Mouse (Mus musculus): ENCODE data around the gene Lyrm1. TPM values are rescaled to one million over a fixed set of nuclear protein-coding genes. Genes with fewer than 3 reads are reported as not detected.

Lyrm1 gene
- total and polyA plus RNA-seq, 3 experiments = 4.6 to 10.9 (median 7.9) TPM

GRCm38 (mm10) chr7:119969320-119969719, 73.7 kb downstream of the Lyrm1 start:
- dilution Hi-C loops (cut with MboI; ENCODE audit: extremely low pct_ligation_motif_present, extremely low pct_unique_long_range_greater_than_20kb, low sequenced_read_pairs) (no loop called here), in situ Hi-C loops (cut with MboI; ENCODE audit: low pct_ligation_motif_present, low pct_unique_long_range_greater_than_20kb, low sequenced_read_pairs) (no loop called here)
- TF ChIP-seq SIN3A (IDR thresholded peaks at IDR 0.05; ENCODE audit: low read length) (no peak), HCFC1 (IDR thresholded peaks at IDR 0.05; ENCODE audit: low read depth, low read length) (no peak), RAD21 (IDR thresholded peaks at IDR 0.05; ENCODE audit: low read depth, low read length) (no peak), TBP (conservative IDR thresholded peaks at IDR 0.05; ENCODE audit: low read depth, low read length) (no peak)
- no peaks in the 10 kb centered on the region for H3K79me2 ChIP-seq (replicated peaks; ENCODE audit: control insufficient read depth, extremely low read depth, insufficient read depth, poor library complexity, severe bottlenecking)
- no peaks in the 10 kb centered on the region; a peak in 1 of 4 replicates for H3K4me1 ChIP-seq (ENCODE audit: control insufficient read depth in 1 of 2, insufficient read depth in 2 of 2)
- no peak overlapping the region for H3K4me2 ChIP-seq (ENCODE audit: insufficient read depth, low read depth, poor library complexity, severe bottlenecking)
- no peak overlapping the region for H3K9ac ChIP-seq (ENCODE audit: insufficient read depth, low read depth)
- no peaks in the 10 kb centered on the region for H3K9me3 ChIP-seq (replicated peaks; ENCODE audit: low read length)
- DNase-seq (ENCODE audit: extremely low read depth) = no peak
- H3K4me3 ChIP-seq (replicated peaks in 1 of 3; ENCODE audit: low read depth in 2 of 3, low read length in 2 of 3, poor library complexity in 1 of 3) = no peak overlapping the region
- no peaks in the 10 kb centered on the region for H3K36me3 ChIP-seq (replicated peaks in 1 of 2; ENCODE audit: control insufficient read depth in 1 of 2, insufficient read depth in 1 of 2, low read length in 1 of 2)
- no peaks in the 10 kb centered on the region for H3K27me3 ChIP-seq (replicated peaks)
- H3K27ac ChIP-seq (ENCODE audit: insufficient read depth, low read depth) = no peak overlapping the region

- Histone ChIP-seq H3K27me3 (replicated peaks) (no peaks in the 10 kb centered on the region), H3K4me3 (replicated peaks in 1 of 3; ENCODE audit: low read depth in 2 of 3, low read length in 2 of 3, poor library complexity in 1 of 3) (no peak overlapping the region), H3K9ac (ENCODE audit: insufficient read depth, low read depth) (no peak overlapping the region), H3K27ac (ENCODE audit: insufficient read depth, low read depth) (no peak overlapping the region), H3K9me3 (replicated peaks; ENCODE audit: low read length) (no peaks in the 10 kb centered on the region), H3K4me1 (ENCODE audit: control insufficient read depth in 1 of 2, insufficient read depth in 2 of 2) (peaks cover 5 to 6% of the 10 kb centered on the region in 2 experiments; a peak in 3 of 4 replicates), H3K4me2 (ENCODE audit: insufficient read depth, low read depth, poor library complexity, severe bottlenecking) (no peak overlapping the region), H3K36me3 (replicated peaks in 1 of 2; ENCODE audit: control insufficient read depth in 1 of 2, insufficient read depth in 1 of 2, low read length in 1 of 2) (no peaks in the 10 kb centered on the region), H3K79me2 (replicated peaks; ENCODE audit: control insufficient read depth, extremely low read depth, insufficient read depth, poor library complexity, severe bottlenecking) (no peaks in the 10 kb centered on the region)
- no peak for DNase-seq (ENCODE audit: extremely low read depth)
- TF ChIP-seq MEF2A (IDR thresholded peaks at IDR 0.05; ENCODE audit: borderline replicate concordance, low read depth, low read length) = no peak
- no peak for TF ChIP-seq JUN (IDR thresholded peaks at IDR 0.05; ENCODE audit: insufficient read depth, low read depth, low read length)
- TF ChIP-seq PAX5 (IDR thresholded peaks at IDR 0.05; ENCODE audit: low read length) = no peak
- TF ChIP-seq CHD2 (IDR thresholded peaks at IDR 0.05; ENCODE audit: low read length) = no peak
- no peak for TF ChIP-seq GABPA (IDR thresholded peaks at IDR 0.05; ENCODE audit: insufficient replicate concordance, low read depth, low read length)
- TF ChIP-seq SMC3 (IDR thresholded peaks at IDR 0.05; ENCODE audit: low read depth, low read length) = no peak
- dilution Hi-C loops (cut with MboI; ENCODE audit: extremely low pct_ligation_motif_present, extremely low pct_unique_long_range_greater_than_20kb, low sequenced_read_pairs) (no loop called here), in situ Hi-C loops (cut with MboI; ENCODE audit: low pct_ligation_motif_present, low pct_unique_long_range_greater_than_20kb, low sequenced_read_pairs) (no loop called here)
These were observed 78.6 kb downstream of the Lyrm1 start for GRCm38 (mm10) chr7:119974214-119974613.

GRCm38 (mm10) chr7:119976256-119976655, 80.6 kb downstream of the Lyrm1 start:
- no peak for DNase-seq (ENCODE audit: extremely low read depth)
- no peaks in the 10 kb centered on the region for H3K27me3 ChIP-seq (replicated peaks)
- no peak for TF ChIP-seq MYC (IDR thresholded peaks at IDR 0.05; ENCODE audit: low read depth, low read length)
- TF ChIP-seq RCOR1 (conservative IDR thresholded peaks at IDR 0.05; ENCODE audit: low read depth, low read length) = no peak
- TF ChIP-seq BHLHE40 (IDR thresholded peaks at IDR 0.05; ENCODE audit: low read depth, low read length) = no peak
- no peak for TF ChIP-seq MAZ (IDR thresholded peaks at IDR 0.05; ENCODE audit: low read depth, low read length)
- no peak for TF ChIP-seq CTCF (conservative IDR thresholded peaks at IDR 0.05 in 1 of 2, IDR thresholded peaks at IDR 0.05 in 1 of 2; ENCODE audit: low read depth in 2 of 2, low read length in 2 of 2)
- no peak for TF ChIP-seq POLR2AphosphoS2 (IDR thresholded peaks at IDR 0.05; ENCODE audit: low read depth, low read length)
- no peak for TF ChIP-seq ZMIZ1 (IDR thresholded peaks at IDR 0.05; ENCODE audit: low read depth, low read length)
- TF ChIP-seq JUND (conservative IDR thresholded peaks at IDR 0.05; ENCODE audit: low read depth, low read length) = no peak
- TF ChIP-seq TBP (conservative IDR thresholded peaks at IDR 0.05; ENCODE audit: low read depth, low read length) = no peak
- TF ChIP-seq USF1 (IDR thresholded peaks at IDR 0.05; ENCODE audit: low read depth, low read length) = no peak
- no peak for TF ChIP-seq POLR2A (IDR thresholded peaks at IDR 0.05; ENCODE audit: low read depth, low read length)
- no peak for TF ChIP-seq ELF1 (IDR thresholded peaks at IDR 0.05; ENCODE audit: low read depth, low read length)
- no peaks in the 10 kb centered on the region for H3K36me3 ChIP-seq (replicated peaks in 1 of 2; ENCODE audit: control insufficient read depth in 1 of 2, insufficient read depth in 1 of 2, low read length in 1 of 2)
- peaks cover 8 to 12% of the 10 kb centered on the region in 2 experiments; a peak in 3 of 4 replicates for H3K4me1 ChIP-seq (ENCODE audit: control insufficient read depth in 1 of 2, insufficient read depth in 2 of 2)
- H3K4me2 ChIP-seq (ENCODE audit: insufficient read depth, low read depth, poor library complexity, severe bottlenecking) = no peak overlapping the region
- dilution Hi-C loops (cut with MboI; ENCODE audit: extremely low pct_ligation_motif_present, extremely low pct_unique_long_range_greater_than_20kb, low sequenced_read_pairs) = no loop called here
- H3K9ac ChIP-seq (ENCODE audit: insufficient read depth, low read depth) = no peak overlapping the region
- no peaks in the 10 kb centered on the region for H3K79me2 ChIP-seq (replicated peaks; ENCODE audit: control insufficient read depth, extremely low read depth, insufficient read depth, poor library complexity, severe bottlenecking)
- no peak overlapping the region for H3K27ac ChIP-seq (ENCODE audit: insufficient read depth, low read depth)
- no peak overlapping the region for H3K4me3 ChIP-seq (replicated peaks in 1 of 3; ENCODE audit: low read depth in 2 of 3, low read length in 2 of 3, poor library complexity in 1 of 3)
- in situ Hi-C loops (cut with MboI; ENCODE audit: low pct_ligation_motif_present, low pct_unique_long_range_greater_than_20kb, low sequenced_read_pairs) = no loop called here
- no peaks in the 10 kb centered on the region for H3K9me3 ChIP-seq (replicated peaks; ENCODE audit: low read length)

Data from CH12.LX (cell line).